Mouse (Mus musculus) intestine, embryonic 15.5 days (tissue): ENCODE data around the gene 1700016C15Rik. TPM values are rescaled to one million over a fixed set of nuclear protein-coding genes. Genes with fewer than 3 reads are reported as not detected.

ENCODE experiments used
- ATAC-seq: fragments of 200-750 bp; cut with Nextera tagmentation; 2 replicates; pipeline ENCODE4 v1.8.0; 2017; ENCODE audit warnings: moderate TSS enrichment, moderate library complexity
- H3K27ac ChIP-seq: fragments of 300-500 bp; sonication (generic); 2 replicates; pipeline ENCODE4 v1.5.1; 2015; ENCODE audit warnings: mild to moderate bottlenecking, inconsistent platforms
- H3K27me3 ChIP-seq: fragments of 300-500 bp; sonication (generic); replicated peaks from 2 replicates; pipeline ENCODE4 v1.6.1; 2015; ENCODE audit warnings: inconsistent platforms
- H3K36me3 ChIP-seq: fragments of 300-500 bp; sonication (generic); 2 replicates; pipeline ENCODE4 v1.6.1; 2015; ENCODE audit warnings: inconsistent platforms
- H3K4me1 ChIP-seq: fragments of 300-500 bp; sonication (generic); replicated peaks from 2 replicates; pipeline ENCODE4 v1.6.1; 2015; ENCODE audit warnings: inconsistent platforms
- H3K4me2 ChIP-seq: fragments of 300-500 bp; sonication (generic); replicated peaks from 2 replicates; pipeline ENCODE4 v1.6.1; 2015; ENCODE audit warnings: mild to moderate bottlenecking, inconsistent platforms
- H3K4me3 ChIP-seq: fragments of 300-500 bp; sonication (generic); replicated peaks from 2 replicates; pipeline ENCODE4 v1.5.1; 2015; ENCODE audit warnings: inconsistent platforms
- H3K9ac ChIP-seq: fragments of 300-500 bp; sonication (generic); 2 replicates; pipeline ENCODE4 v1.6.1; 2015; ENCODE audit warnings: inconsistent platforms
- H3K9me3 ChIP-seq: fragments of 300-500 bp; sonication (generic); 2 replicates; pipeline ENCODE4 v1.6.1; 2016; ENCODE audit warnings: inconsistent platforms
- WGBS: fragments of 180-500 bp; shearing (Covaris S2); methylation state at CpG from one replicate; pipeline ENCODE4 v1.1.7; 2015; 5-methylcytosine and 5-hydroxymethylcytosine counted together
- polyA plus RNA-seq: library from polyadenylated mRNA; unstranded; fragments of >200 nt; fragmentation: Nextera tagmentation; extraction: Ambion mirVana; gene quantifications from 2 replicates; pipeline ENCODE4 v1.2.1, GENCODE M21; 2015

Gene 1700016C15Rik
- polyA plus RNA-seq, 1 experiment from 2014 or later, result 0.19 TPM

GRCm38 (mm10) chr1:177792835-177793234 lies 63.2 kb downstream of the 1700016C15Rik start:
- ATAC-seq, result no peak
- Histone ChIP-seq H3K27me3 (no peaks in the 10 kb centered on the region), H3K9me3 (no peaks in the 10 kb centered on the region), H3K9ac (no peak overlapping the region), H3K27ac (no peak overlapping the region), H3K4me2 (no peak overlapping the region), H3K36me3 (no peaks in the 10 kb centered on the region), H3K4me1 (0 out of 2 replicates have a peak, but pooled peaks cover 6% of the 10 kb centered on the region), H3K4me3 (no peak overlapping the region)
- WGBS, result 85% methylated on average over 3 of the region's 3 CpGs

GRCm38 (mm10) chr1:177794866-177795265 lies 65.3 kb downstream of the 1700016C15Rik start:
- H3K27ac ChIP-seq, result peak overlapping the region; percentile 60; the same call in 1 of the 2 replicates
- 7% methylated on average over 8 of the region's 8 CpGs for WGBS
- no peak for ATAC-seq

GRCm38 (mm10) chr1:177795421-177796192 lies 66.0 kb downstream of the 1700016C15Rik start:
- H3K27ac ChIP-seq, result peak overlapping the region; percentile 97
- peak overlapping the region; percentile 89 for H3K4me3 ChIP-seq
- H3K9me3 ChIP-seq, result no peaks in the 10 kb centered on the region
- peak overlapping the region; percentile 62 for H3K4me2 ChIP-seq
- under 1% methylated on average over 41 of the region's 41 CpGs for WGBS
- H3K9ac ChIP-seq, result peak overlapping the region; percentile 88
- H3K4me1 ChIP-seq, result 0 out of 2 replicates have a peak, but pooled peaks cover 6% of the 10 kb centered on the region
- no peaks in the 10 kb centered on the region for H3K27me3 ChIP-seq
- no peaks in the 10 kb centered on the region for H3K36me3 ChIP-seq
- ATAC-seq, result no peak; the same call in 1 of the 2 replicates

More at GRCm38 (mm10) chr1:177794866-177795265, 65.3 kb downstream of the 1700016C15Rik start:
- Histone ChIP-seq H3K4me3 (peak overlapping the region; percentile 89), H3K9ac (peak overlapping the region; percentile 88), H3K9me3 (no peaks in the 10 kb centered on the region), H3K36me3 (no peaks in the 10 kb centered on the region), H3K4me1 (0 out of 2 replicates have a peak, but pooled peaks cover 6% of the 10 kb centered on the region), H3K27me3 (no peaks in the 10 kb centered on the region), H3K4me2 (peak overlapping the region; percentile 62)

GRCm38 (mm10) chr1:177796193-177796939 lies 66.8 kb downstream of the 1700016C15Rik start, which contains the start of gene Adss:
Gene Adss, minus strand, starts transcription at chr1:177796511.
- 0 out of 2 replicates have a peak, but pooled peaks cover 6% of the 10 kb centered on the region for H3K4me1 ChIP-seq
- H3K9ac ChIP-seq, result peak within 1 kb of the TSS; percentile 88
- under 1% methylated on average over 56 of the region's 64 CpGs for WGBS
- no peaks in the 10 kb centered on the region for H3K36me3 ChIP-seq
- peak within 1 kb of the TSS; percentile 97 for H3K27ac ChIP-seq
- H3K4me3 ChIP-seq, result peak within 1 kb of the TSS; percentile 89
- no peaks in the 10 kb centered on the region for H3K9me3 ChIP-seq
- peak; percentile 99 for ATAC-seq
- H3K4me2 ChIP-seq, result peak within 1 kb of the TSS; percentile 62
- no peaks in the 10 kb centered on the region for H3K27me3 ChIP-seq

- 67% methylated on average over 8 of the region's 8 CpGs for WGBS
- Histone ChIP-seq H3K27ac (no peak overlapping the region), H3K9ac (no peak overlapping the region), H3K4me3 (no peak overlapping the region), H3K9me3 (no peaks in the 10 kb centered on the region), H3K4me1 (0 out of 2 replicates have a peak, but pooled peaks cover 6% of the 10 kb centered on the region), H3K27me3 (no peaks in the 10 kb centered on the region), H3K4me2 (peak overlapping the region; percentile 62), H3K36me3 (no peaks in the 10 kb centered on the region)
- ATAC-seq, result no peak
These were observed 67.6 kb downstream of the 1700016C15Rik start for GRCm38 (mm10) chr1:177797151-177797755.

Other genes starting within 250 kb of the 1700016C15Rik start
- gene Adss, start 66.7 kb downstream of the 1700016C15Rik start, polyA plus RNA-seq, result 43.3 and 50.9 TPM in 2 replicates